Mouse (Mus musculus) CD4-positive helper T cell, adult 2 months (primary cell): Measurements from ENCODE around the gene Adam26a.
"Not testable (repeated sequence)": the region's sequence is repeated elsewhere in the genome, so short reads cannot be mapped to it uniquely, and the experiment has no call there.

Experiments
- DNase-seq: peaks from one replicate; pipeline ENCODE4 v3.0.0-alpha.2; 2012; ENCODE audit warnings: low read depth, missing footprints, low spot score

The Adam26a gene

DNA sequence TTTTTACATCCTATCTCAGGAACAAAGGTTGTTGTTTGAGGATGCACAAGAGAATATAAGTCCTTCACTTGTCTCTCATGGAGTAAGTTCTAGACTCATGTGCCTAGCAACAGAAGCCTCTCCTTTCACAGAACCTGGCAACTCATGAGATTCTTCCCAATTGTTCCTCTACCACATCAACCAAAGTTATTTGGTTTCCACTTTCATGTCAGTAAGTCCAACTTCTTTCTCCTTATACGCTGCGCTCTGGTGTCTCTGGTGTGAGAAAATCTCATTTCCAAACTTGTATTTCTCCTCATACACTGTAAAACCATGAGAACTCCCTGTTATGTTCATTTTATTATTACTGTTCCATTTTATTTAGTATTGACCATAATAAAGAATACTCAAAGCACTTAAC is at the start of gene Adam26a:
Gene Adam26a (minus strand): TSS at position 101 of the 400 bp plus-strand sequence.
- not testable (repeated sequence) for DNase-seq

GRCm38 (mm10) chr8:43616046-43616445 is 39.5 kb upstream of the Adam26a start:
- no peak for DNase-seq

DNA sequence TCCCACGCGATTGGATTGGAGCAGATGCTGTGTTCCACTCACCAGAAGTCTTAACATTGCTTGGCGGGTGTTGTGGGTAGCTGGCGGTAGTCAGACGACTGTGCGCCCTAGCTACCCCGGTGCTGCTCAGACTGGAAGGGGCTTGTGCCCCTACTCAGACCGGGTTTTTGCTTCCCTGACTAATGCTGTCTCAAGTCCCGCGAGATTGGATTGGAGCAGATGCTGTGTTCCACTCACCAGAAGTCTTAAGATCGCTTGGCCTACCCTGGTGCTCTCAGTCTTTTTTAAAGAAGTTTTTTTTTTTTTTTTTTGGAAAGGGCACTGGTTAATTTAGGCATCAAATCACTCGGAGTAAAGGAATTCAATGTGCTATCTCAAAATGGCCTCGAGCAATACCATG is 27.1 kb upstream of the Adam26a start:
- DNase-seq, result not testable (repeated sequence)

DNA sequence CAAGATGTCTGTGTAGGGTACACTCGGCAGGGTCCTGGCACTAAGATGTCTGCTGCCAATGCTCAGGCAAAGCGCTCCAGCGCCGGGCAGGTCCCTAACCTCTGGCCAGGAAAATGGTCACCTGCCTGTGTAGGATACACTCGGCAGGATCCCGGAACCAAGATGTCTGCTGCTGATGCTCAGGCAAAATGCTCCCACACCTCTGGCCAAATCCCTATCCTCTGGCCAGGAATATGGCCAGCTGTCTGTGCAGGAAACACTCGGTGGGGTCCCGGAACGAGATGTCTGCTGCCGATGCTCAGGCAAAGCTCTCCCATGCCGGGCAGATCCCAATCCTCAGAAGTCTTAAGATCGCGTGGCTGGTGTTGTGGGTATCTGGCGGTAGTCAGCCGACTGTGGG is 26.7 kb upstream of the Adam26a start:
- not testable (repeated sequence) for DNase-seq

DNA sequence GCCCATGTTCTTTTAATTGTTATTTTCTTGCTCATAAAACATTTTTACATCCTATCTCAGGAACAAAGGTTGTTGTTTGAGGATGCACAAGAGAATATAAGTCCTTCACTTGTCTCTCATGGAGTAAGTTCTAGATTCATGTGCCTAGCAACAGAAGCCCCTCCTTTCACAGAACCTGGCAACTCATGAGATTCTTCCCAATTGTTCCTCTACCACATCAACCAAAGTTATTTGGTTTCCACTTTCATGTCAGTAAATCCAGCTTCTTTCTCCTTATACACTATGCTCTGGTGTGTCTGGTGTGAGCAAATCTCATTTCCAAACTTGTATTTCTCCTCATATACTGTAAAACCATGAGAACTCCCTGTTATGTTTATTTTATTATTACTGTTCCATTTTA is 48.5 kb downstream of the Adam26a start, which contains the start of gene Adam26b:
Gene Adam26b (minus strand): TSS at position 101 of the 400 bp plus-strand sequence.
- DNase-seq, result not testable (repeated sequence)
